Mouse (Mus musculus) B cell, adult (primary cell): ENCODE data around the gene Sall2. TPM values are rescaled to one million over a fixed set of nuclear protein-coding genes. Genes with fewer than 3 reads are reported as not detected.

ENCODE experiments used
- total RNA-seq: library from RNA; stranded (reverse); gene quantifications from 4 replicates; pipeline ENCODE4 v1.2.4, GENCODE M21; 2023; ENCODE audit not compliant: inconsistent age

The Sall2 gene
- 0.13 to 0.21 TPM (median 0.20 TPM) in 4 replicates for total RNA-seq

GRCm38 (mm10) chr14:52327910-52328812 lies at the start of gene Sall2:
TSS of gene Sall2 (minus strand) at chr14:52328762.

GRCm38 (mm10) chr14:52356308-52356707 lies 27.7 kb upstream of the Sall2 start, which contains the start of gene Olfr1513:
TSS of gene Olfr1513 (minus strand) at chr14:52356408.

DNA sequence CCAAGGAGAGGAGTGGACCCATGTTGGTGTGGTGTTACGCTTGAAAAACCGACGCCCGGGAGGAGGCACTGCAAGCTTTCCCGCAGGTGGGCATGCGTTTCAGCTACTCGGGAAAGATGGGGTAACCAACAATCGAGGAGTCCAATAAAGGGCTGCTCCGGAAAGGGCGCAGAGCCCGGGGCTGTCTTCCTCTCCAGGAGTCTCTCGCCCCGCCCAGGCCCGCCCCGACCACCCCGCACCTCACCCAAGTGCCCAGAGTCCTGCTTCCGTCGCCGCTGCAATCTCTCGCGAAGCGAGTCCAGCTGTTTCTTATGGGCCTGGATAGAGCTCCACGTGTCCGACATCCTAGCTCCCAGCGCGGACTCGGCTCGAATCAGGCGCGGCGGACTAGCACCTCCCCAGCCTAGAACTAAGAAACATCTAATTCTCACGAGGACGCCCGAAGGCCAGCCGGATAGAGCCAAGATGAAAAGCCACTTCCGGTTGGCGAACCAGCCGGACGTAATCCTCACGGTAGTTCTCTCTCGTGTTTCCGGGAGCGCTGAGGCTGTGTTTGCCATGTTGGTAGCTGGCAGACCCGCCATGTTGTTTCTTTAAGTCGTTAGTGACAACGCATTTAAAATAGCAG lies 23.8 kb downstream of the Sall2 start, which contains the start of gene Mettl3:
TSS of gene Mettl3 (minus strand) at position 485 of the 628 bp plus-strand sequence.

GRCm38 (mm10) chr14:52278932-52279746 lies 49.4 kb downstream of the Sall2 start, which contains the start of the genes Tox4 and Rab2b:
TSS of gene Tox4 (plus strand) at chr14:52279146.
TSS of gene Rab2b (minus strand) at chr14:52279545.

Other genes starting within 250 kb of the Sall2 start
- 384 to 438 TPM (median 406 TPM) in 4 replicates for gene Hnrnpc, start 224.7 kb downstream of the Sall2 start, total RNA-seq
- gene Rpgrip1, start 218.1 kb downstream of the Sall2 start, total RNA-seq, result 29.6 to 42.1 TPM (median 32.4 TPM) in 4 replicates
- gene Supt16, start 131.3 kb downstream of the Sall2 start, total RNA-seq, result 73.4 to 77.5 TPM (median 74.6 TPM) in 4 replicates
- 287 to 302 TPM (median 291 TPM) in 4 replicates for gene Chd8, start 71.0 kb downstream of the Sall2 start, total RNA-seq
- gene Tox4, start 49.6 kb downstream of the Sall2 start, total RNA-seq, result 107 to 135 TPM (median 120 TPM) in 4 replicates
- 18.0 to 20.2 TPM (median 19.3 TPM) in 4 replicates for gene Rab2b, start 49.2 kb downstream of the Sall2 start, total RNA-seq
- gene Mettl3, start 23.6 kb downstream of the Sall2 start, total RNA-seq, result 63.1 to 65.7 TPM (median 64.2 TPM) in 4 replicates
- not detected in 4 replicates for gene Olfr1513, start 27.6 kb upstream of the Sall2 start, total RNA-seq
- not detected in 4 replicates for gene Olfr1512, start 50.4 kb upstream of the Sall2 start, total RNA-seq
- gene Olfr1511, start 68.6 kb upstream of the Sall2 start, total RNA-seq, result not detected in 4 replicates
- not detected in 4 replicates for gene Olfr1510, start 85.6 kb upstream of the Sall2 start, total RNA-seq
- gene Olfr1509, start 114.2 kb upstream of the Sall2 start, total RNA-seq, result not detected in 4 replicates
- not detected in 4 replicates for gene Olfr1508, start 138.7 kb upstream of the Sall2 start, total RNA-seq
- not detected in 4 replicates for gene Olfr1507, start 167.0 kb upstream of the Sall2 start, total RNA-seq